Mouse (Mus musculus): ENCODE results near the gene Ext2.

The Ext2 gene

DNA sequence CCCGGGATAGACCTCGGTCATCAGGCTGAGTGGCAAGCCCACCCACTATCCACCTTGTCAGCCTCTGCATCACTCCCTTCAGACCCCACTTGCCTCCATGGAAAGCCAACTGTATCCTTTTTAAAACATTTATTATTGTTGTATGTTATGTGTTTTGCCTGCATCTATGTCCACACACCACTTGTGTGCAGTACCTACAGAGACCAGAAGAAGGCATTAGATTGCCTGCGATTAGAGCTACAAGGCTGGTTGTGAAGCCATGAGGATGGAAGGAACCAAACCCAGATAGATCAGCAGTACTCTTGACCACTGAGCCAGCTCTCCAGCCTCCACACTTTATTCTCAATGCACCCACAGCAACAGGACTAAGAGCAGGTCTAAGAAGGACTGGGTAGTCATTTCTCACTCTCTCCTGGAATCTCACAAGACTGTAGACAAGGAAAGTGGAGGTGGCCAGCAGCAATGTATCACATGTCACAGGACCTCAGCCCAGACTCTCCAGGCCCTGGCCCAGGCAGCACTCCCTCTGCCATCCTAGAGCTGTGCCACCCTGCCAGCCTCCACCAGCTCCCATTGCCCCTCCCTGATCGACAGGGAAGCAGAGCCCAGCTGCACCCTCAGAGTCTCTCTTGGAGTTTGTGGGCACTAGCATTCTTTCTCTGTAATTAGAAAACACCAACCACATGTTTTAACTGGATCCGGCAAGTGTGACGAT, 15.7 kb downstream of the Ext2 start:
- no peak for DNase-seq (ENCODE audit: low spot score)

DNA sequence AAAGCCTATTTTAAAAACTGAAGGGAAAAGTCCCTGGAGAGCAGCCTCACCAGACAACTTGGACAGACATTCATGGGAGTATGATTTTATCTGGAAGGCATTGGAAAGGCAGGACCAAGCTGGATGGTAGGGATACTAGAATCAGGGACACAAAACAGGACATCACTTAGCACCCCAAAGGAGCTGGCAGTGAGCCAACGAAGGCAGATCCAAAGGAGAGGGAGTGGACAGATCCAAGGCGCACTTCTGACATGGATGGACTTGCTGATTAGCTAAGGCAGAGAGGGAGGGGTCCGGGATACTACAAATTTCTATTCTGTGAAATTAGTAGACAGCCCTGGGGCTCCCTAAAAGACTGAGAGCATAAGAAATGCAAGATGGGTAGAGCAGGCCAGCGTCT, 16.8 kb downstream of the Ext2 start:
- no peak for DNase-seq (ENCODE audit: low spot score)

DNA sequence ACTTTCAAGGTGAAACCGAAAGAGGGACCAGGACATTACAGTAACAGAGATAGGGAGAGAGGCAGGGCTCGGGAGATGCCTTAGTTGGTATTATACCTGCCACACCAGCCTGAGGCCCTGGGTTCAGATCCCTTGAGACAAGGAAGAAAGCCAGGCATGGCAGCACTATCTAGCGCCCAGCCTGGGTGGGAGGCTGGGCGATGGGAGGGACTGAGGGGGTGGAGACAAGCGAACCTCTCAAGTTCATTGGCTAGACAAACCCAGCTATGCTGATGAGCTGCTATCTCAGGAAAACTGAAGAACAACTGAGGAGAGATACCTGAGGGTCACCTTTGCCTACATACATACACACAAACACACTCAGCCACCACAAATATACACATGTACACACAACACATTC, 17.3 kb downstream of the Ext2 start:
- no peak for DNase-seq (ENCODE audit: low spot score)

DNA sequence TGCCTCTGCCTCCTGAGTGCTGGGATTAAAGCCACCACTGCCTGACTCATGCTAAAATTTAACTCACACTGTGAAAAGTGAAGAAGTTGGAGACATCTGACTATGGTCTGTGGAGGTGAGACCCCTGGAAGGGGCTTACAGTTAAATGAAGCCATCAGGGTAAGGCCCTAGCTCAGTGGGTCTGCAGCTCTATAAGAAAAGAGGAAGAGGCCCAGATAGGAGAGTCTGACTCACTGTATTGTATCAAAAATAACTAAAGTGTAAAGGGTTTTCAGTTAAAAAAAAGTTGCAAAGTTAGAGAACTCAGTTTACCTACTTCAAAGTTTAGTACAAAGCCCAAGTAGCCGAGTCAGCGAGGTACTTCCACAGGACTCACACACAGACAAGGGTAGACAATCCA, 19.4 kb downstream of the Ext2 start:
- DNase-seq (ENCODE audit: low spot score) = no peak

DNA sequence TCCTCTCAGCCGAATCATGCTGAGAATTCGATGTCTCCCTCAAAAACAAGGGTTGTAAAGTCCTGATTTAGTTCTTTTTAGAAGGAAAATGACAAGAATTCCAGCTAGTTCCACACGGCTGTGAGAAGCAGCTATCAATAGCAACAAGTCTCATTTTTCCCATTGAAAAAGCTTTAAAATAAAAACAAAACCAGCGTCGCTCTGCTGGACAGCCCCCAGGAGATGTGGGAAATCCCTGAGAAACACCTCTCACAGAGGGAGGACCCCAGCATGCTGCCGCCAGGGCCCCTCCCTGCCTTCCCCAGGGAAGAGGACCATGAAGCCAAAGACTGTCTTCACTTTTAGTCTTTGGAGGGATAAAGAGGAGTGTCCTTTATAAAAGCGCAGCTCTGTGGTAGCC, 21.3 kb downstream of the Ext2 start:
- DNase-seq (ENCODE audit: low spot score) = no peak

DNA sequence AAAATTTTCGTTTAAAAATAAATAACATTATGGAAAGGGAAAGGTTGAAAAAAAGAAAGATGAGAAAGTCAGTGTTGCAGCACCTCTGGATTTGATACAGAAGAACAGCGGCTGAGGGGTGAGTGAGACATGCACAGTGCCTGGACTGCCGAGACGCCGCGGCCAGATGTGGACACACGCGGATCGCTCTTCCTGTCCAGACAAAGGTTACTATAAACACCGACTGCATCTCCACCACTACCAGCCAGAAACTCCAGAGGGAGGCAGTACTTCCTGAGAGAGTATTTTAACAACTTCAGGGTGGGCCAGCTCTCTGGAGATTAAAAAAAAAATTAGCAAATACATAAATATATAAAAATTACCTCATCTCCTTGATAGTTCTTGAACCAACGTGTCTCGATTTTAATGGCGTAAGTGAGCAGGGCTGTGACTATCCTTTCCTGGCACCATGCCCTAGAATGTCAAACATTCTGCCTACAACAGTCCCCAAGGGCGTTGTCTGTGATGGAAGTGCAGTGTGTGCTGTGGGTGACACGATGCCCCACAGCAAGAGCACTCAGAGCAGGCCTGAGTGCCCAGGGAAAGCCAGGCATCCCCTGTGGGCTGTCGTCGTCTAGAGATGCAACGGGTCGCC, 25.1 kb downstream of the Ext2 start:
- no peak for DNase-seq (ENCODE audit: low spot score)

DNA sequence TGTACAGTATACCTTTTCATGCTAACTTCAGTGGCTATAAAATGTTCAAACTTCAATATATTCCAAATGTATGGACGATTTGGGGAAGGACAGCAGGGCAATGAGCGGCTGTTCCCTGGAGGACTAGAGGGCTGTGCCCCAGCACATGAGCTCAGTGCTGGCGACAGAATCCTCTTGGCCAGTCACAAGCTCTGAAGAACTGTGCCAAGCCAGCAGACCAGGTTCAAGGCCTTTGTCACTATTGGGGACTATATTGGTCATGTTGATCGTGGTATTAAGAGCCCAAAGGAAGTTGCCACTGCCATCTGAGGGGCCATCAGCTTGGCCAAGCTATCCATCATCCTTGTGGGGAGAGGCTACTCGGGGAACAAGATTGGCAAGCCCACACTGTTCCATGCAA, 28.0 kb downstream of the Ext2 start:
- no peak for DNase-seq (ENCODE audit: low spot score)

DNA sequence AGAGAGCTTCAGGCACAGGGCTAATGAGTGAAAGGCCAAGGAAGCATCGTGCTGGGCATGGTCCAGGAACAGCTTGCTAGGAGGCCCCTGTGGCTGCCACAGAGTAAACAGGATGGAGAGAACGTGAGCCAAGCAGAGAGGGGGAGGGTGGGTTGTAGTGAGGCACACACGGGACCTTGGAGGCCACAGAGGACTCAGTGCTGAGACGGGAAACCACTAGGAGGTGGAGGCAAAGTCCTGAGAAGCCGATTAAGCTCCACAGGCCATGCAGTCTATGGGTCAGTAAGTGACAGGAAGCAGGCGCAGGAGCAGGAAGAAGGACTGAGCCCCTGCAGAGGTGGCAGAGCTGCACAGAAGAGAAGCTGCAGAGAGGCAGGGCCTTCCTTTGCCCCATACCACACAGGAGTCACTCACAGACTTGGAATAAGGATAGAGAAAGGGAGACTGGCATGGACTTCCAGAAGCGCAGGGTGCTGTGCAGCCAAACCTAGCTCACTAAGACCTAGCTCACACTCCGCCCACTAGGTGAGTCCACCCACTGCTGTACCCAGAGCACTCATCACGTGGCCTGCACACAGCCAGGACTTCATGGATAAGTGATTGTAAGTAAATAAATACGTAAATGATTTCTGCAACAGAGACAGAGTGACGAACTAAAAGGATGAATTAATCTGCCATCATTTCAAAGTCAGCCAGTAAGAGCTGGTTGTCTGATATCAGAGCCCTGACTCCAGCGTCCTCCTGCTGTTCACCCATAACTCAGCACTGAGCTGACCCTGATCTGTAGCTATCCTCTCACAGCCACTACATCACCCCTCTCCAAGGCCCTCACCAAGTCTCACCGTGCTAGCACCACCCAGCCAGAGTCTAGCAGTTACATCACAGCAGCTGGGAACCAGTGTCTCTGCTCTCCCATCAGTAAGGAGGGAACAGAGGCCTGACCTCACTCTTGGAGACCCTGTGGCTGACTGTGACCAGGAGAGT, 30.6 kb downstream of the Ext2 start:
- no peak for DNase-seq (ENCODE audit: low spot score)

DNA sequence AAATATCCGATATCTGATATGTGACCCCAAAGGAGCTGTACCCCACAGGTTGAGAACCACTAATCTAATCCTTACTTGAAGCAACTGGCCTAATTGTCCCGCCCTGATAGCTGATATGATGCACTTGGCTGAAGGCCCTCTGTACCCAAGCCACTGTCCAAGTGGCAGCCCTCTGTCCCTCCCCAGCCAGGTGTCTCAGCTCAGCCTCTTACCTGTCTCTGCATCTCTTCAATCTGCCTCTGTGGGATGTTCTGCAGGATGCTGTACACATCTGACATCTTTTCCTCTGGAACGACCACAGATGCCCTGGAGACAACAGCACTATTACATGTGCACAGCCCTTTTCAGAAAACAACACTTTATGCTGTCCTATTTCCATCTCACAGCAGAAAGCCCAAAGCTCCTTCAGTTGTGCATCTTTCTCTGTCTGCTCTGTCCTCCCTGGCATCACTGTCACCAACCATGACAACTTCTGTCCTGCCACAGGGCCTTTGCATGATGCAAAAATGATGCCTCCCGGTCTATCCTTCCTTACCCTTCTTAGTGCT, 31.5 kb downstream of the Ext2 start:
- DNase-seq (ENCODE audit: low spot score) = no peak

DNA sequence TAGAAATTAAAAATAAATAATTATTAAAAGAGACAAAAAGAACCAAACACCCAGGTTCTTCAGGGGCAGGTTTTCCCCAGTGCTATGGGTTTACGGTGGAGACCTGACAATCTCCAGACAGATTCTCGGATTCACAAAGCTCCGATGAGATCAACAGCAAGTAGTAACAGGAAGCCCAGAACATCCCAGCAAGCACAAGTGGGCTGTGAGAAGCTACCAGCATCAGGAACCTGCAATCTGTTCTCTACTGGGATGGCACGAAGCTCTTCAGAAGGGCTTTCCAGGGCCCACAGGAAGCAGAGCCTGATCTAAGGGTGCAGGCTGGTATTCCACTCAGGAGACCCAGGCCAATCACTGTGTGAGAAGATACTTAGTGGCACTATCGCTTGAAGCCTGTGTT, 33.8 kb downstream of the Ext2 start:
- no peak for DNase-seq (ENCODE audit: low spot score)

DNA sequence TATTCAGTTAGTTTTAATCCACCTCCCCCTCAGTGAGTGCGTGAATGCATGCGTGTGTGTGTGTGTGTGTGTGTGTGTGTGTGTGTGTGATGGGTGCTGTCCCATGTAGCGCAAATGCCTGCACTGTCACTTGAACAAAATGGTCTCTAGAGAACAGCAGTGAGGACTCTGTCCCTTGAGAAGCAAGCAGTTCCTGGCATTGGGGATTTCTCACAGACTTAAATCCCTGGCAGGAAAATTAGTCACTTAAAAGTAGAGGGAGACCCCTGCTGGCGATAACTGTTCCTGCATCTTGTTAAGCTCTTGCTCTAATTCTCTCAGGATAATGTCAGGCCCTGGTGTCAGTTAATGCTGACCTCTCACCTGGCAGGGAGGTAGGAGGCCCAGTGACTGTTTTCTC, 36.2 kb downstream of the Ext2 start:
- no peak for DNase-seq (ENCODE audit: low spot score)

DNA sequence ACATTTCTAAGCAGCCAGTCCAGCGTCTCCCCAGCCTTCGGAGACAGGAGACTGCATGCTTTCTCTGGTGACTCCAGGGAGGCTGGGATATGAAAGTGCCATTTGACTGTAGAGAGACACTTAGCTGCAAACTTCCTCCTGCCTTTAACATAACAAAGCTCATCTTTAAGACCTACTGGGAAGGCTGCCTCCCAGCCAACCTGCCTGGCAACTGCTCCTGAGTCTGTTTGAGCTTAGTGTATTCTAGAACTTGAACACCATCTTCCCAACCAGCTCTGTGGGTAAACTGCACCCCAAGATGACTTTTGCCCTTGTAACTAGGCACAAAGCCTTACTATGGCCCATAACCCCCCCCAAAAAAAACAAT, 37.0 kb downstream of the Ext2 start:
- no peak for DNase-seq (ENCODE audit: low spot score)

DNA sequence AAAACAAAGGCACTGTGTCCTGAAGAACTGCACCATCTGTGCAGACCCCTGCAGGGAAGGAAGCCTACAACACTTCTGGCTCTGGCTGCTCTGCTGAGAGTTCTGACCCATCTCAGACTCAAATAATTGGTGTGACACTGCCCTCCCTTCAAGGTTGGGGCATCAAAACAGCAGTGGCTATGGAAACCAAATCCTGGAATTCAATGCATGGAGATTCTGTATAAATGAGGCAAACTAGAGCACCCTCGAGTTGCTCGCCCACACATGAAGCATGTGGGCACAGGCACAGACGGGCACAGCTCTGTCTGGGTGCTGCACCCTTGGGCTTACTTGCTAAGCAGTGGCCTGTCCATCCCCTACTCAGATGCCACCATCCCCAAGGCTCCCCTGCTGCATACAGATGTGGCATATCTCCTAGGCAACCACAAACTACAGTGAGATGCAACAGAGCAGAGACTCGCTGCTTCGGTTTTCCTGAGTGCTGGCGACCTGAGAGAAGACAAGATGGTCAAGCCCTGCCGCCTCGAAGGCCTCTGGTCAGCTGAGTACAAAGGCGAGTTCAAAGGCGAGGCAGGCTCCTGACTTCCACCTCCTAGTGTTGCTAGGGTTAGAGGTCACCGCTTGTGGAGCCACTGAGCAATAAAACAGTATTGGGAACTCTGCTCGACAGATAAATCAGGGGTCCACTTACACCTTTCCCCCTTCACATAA, 37.5 kb downstream of the Ext2 start:
- DNase-seq (ENCODE audit: low spot score) = no peak

DNA sequence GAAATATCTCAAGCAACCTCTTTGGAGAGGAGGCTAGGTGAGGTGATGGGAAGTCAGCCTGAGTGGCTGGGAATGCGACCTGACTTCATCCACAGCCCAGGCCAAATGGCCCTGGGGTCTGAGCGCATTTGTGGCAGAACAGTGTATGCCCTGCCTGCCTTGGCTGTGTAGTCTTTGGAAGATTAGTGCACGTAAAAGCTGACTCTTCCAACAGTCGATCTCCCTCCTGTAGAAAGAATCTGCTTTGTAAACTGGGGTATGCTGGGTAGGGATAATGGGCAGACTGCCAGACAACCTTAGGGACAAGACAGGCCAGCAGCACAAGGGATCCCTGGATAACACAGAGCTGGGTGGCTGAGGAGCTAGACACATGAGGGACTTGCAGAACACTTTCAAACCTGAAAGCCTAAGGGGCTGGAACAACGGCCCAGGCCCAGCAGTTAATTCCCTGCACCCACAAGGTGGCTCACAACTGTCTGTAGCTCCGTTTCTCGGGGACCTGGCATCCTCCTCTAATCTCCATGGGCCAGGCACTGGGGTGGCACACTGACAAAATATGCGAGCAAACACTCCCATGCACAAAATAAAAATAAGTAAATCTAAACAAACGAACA, 38.3 kb downstream of the Ext2 start:
- DNase-seq (ENCODE audit: low spot score) = no peak

DNA sequence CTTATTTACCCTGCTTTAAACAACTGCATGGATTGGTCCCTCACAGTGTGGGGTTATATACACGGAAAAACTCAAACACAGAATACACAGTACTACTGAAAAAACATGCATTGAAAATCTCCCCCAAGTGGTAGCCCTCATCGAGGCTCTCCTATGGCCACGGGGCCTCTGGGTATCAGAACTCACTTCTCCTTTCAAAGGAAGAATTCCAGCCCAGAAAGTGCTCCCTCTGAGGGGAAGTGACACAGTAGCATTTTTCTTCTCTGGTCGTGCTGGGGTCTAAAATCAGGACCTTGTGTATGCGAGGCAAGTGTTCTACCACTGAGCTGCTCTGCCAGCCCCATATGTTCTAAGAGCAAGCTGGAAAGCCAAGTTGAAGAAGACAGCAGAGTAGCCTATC, 39.7 kb downstream of the Ext2 start:
- no peak for DNase-seq (ENCODE audit: low spot score)

DNA sequence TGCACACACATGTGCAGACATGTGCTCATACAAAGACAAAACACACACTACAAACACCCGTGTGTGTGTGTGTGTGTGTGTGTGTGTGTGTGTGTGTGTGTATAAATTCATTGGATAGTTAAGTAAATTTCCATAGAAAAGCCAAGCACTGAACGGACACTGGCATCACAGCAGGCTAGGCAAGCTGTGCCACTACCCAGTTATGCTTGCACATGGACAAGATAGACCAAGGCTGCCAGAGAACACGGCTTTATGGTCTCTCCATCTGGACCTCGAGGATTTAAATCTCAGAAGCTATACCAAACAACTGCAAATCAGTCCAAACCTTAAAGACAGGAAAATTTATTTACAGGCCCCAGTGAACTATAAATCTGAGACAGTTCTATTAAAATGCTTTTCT, 40.2 kb downstream of the Ext2 start:
- no peak for DNase-seq (ENCODE audit: low spot score)

DNA sequence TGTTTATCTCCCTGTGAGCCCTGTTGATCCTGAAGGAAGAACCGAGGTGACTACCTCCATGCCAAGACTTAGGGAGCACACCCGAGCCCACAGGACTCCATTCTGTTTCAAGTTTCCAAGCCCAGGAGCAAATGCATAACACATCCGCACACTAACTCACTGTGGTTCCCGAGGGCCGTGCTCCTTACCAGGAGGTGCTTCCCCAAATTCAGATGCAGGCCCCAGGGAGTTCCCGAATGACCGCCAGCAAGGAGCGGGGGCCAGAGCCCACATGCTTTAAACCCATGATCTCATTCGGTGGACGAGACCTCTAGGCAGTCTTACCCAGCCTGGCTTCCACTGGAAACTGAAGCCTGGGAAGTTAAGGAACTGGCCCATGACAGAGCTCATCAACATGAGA, 41.8 kb downstream of the Ext2 start:
- no peak for DNase-seq (ENCODE audit: low spot score)

DNA sequence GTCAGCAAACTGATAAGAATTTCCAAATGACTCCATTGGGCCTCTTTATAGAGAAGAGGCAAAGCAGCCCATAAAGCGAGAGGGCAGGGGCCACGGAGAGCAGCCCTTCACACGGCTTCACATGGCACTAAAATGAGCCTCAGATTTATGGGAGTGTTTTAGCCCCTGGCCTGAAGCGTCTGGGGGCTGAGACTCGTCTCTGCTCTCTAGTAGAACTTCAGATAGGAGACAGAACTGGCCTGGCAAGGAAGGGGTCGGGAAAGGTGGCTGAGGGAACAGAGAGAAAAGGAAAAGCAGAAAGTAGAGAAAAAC, 42.5 kb downstream of the Ext2 start:
- no peak for DNase-seq (ENCODE audit: low spot score)

DNA sequence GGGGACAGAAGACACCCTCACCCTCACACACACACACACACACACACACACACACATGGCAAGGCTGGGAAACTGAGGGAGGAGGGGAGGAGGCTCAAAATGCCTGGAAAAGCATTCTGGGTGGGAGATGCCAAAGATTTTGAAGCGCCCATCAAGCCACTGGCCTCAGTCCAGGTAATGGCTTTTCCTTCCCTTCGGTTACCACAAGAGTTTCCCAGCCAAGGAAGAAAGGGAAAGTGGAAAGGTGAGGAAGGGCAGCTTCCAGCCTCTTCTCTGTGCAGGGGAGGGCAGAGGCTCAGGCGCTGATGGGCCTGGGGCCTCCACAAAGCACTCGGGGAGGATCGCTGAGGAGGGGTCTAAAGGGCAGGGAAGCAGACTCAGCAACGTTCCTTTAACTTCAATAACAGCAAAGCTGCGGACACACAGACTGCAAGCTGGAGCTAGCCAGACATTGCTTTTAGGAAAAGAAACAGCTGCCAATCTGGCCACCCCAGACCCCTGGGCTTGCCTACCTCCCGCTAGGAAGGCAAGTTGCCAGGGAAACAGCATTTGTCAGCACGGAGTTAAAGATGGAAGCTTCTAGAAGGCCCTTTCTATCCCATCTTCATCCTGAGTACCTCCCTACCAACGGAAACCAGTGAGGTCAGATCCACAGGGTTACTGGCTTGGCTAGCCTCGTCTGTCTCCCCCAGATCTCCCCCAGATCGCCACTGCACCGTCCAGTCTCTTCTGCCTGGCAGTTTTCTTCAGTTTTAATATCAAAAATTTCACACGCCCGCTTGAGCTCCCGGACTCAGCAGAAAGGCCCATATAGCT, 43.1 kb downstream of the Ext2 start:
- DNase-seq (ENCODE audit: low spot score) = no peak

DNA sequence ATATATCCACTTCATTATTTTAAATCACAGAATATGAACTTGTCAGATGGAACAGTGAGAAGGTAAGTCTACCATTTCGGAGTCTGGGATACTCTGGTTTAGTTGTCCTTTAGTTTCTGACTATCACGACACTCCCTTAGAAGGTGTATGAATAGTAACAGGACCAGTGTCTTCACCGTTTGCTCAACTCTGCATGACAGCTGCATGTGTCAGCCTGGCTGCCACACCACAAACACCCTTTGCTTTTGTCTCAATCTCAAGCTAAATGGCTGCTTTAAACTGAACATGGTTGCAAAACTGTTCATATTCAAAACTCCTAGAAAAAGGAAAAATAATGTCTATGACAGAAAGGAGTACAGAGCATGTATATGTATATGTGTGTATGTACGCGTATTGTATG, 43.8 kb downstream of the Ext2 start:
- no peak for DNase-seq (ENCODE audit: low spot score)

DNA sequence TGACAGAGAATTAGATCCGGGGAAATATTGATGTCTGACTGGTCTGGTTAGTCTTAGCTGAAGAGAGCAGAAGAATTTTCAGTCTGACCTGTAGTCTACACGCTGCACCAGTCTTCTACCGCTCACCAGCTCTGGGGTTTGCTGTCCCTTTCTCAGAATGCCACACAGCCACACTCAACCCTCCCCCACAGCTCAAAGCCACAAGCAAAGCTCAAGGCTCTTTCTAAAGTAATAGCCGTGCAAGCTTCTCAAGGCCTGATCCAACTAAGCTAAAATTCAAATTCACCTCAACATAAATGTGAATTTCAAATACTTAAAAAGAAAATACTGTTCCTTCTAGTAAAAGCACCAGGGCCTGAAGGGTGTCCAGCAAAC, 45.3 kb downstream of the Ext2 start:
- no peak for DNase-seq (ENCODE audit: low spot score)
